Mouse (Mus musculus): ENCODE results near the gene A2ml1.

The A2ml1 gene

DNA sequence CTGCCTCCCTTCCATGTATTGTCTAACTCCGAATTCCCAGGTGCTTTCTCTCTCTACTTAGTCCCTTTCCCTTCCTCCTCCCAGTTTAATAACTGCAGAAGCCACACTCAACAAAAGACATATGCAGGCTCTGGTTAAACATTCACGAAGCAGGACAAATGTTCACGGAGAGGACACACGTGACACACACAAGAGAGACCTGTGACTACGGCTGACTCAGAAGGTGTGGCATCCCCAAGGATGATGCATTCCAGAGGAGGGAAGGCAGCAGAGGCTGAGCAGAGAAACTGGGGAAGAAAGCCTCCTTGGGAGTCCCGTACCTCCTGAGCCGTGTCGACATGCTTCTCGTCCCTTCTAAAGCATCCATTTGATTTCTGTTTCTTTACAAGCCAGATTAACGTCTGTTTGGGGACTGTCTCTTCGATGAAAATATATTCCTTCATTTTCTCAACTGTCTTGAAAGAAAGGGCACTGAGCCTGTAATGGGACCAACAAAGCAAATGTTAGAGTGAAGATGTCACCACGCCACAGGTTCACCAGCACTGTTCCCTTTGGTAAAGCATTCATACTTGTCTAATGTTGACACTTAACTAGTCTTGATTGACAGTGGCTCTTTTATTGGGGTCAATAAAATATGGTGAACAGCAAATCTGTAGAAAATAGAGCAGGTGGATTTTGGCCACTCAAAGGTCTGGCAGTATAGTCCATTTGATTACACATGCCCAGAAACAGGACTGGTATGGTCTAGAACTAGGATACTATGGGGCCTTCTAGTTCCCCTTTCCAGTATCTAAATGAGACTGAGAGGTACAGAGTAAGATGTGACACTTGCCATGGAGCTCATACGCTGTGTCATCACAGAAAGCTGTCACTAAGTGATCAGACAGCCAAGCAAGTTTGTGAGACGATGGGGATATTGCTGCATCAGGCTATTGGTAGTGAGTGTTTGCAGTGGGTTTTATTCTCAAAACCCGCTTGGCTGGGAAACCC lies 31.6 kb downstream of the A2ml1 start:
- no peak for DNase-seq (ENCODE audit: extremely low spot score, low spot score)

GRCm38 (mm10) chr6:128548532-128548931 lies 32.9 kb downstream of the A2ml1 start:
- DNase-seq (ENCODE audit: extremely low spot score, low spot score): no peak

GRCm38 (mm10) chr6:128545402-128545801 lies 36.0 kb downstream of the A2ml1 start:
- no peak for DNase-seq (ENCODE audit: extremely low spot score, low spot score)

DNA sequence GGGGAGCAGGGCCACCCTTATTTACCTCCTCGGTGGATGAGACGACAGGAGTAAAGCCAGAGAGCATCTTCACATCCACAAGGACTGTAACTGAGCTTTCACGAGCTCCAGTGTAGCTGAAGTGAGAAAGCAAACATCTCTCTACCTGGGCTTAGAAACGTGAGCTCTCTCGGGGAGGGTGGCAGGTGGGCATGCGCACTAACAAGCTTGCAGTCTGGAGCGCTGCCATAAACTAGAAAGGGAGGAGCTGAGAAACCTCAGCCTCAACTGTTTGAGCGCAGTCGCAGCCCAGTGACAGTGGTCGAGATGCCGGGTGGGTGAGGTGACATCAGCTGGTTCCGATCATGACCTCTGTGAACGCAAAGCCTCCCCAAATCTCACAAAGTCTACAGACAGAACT lies 38.2 kb downstream of the A2ml1 start:
- no peak for DNase-seq (ENCODE audit: extremely low spot score, low spot score)

GRCm38 (mm10) chr6:128535250-128535649 lies 46.2 kb downstream of the A2ml1 start:
- no peak for DNase-seq (ENCODE audit: extremely low spot score, low spot score)

DNA sequence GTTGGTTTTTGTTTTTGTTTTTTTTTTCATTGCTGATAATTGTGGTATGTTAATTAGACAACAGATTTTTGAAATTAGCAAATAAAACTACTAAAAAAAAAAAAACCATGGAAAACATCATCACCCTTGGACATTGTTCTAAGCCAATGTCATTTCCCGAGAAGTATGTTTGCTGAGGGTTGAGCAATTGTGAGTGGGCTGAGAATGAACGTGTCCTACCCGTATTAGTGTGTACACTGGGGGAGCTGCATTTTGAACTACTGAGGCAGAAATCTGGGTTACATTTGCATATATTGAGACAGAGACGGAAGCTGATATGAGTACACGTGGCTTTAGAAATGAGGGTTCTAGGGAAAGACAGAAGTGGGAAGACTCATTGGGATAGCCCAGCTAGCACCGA lies 48.1 kb downstream of the A2ml1 start:
- no peak for DNase-seq (ENCODE audit: extremely low spot score, low spot score)

DNA sequence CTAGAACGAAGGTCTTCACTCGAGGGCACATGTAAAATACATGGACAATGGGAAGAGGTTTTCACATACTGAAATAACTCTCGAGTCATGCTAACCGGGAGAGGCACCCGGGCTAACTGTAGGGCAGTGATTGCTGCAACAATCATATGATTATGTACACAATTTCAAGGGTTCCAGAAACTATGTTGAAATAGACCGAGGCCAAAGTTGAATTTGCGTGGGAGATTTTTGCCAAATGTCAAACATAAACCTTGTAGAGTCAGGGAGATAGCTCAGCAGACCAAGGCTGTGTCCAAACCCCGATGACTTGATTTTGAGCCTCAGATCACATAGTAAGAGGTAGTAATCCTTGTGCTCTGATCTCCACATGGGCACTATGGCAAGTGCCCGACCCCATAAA lies 48.7 kb downstream of the A2ml1 start:
- no peak for DNase-seq (ENCODE audit: extremely low spot score, low spot score)

GRCm38 (mm10) chr6:128528491-128528890 lies 52.9 kb downstream of the A2ml1 start:
- no peak for DNase-seq (ENCODE audit: extremely low spot score, low spot score)

GRCm38 (mm10) chr6:128527110-128527509 lies 54.3 kb downstream of the A2ml1 start:
- no peak for DNase-seq (ENCODE audit: extremely low spot score, low spot score)

GRCm38 (mm10) chr6:128526601-128527000 lies 54.8 kb downstream of the A2ml1 start, which contains the start of gene Pzp:
TSS of gene Pzp (minus strand) at chr6:128526720.
- no peak for DNase-seq (ENCODE audit: extremely low spot score, low spot score)

DNA sequence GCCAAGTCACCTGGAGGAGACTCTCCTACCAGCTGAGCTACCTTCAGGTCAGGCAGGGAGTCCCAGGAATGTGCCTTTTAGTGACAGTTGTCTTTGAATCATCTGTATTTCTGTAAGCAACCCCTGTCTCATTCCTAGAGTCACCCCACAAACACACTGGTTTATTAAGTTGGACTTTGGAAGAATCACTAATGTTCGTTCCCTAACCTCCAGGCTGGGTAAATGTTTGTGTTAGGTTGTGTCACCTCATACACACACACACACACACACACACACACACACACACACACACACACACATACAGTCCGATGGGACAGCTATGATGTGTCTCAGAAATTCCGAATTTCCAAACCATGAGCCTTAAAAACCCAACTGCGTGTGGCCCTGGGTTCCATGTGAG lies 55.6 kb downstream of the A2ml1 start:
- no peak for DNase-seq (ENCODE audit: extremely low spot score, low spot score)

GRCm38 (mm10) chr6:128523360-128523759 lies 58.0 kb downstream of the A2ml1 start:
- DNase-seq (ENCODE audit: extremely low spot score, low spot score): no peak

- DNase-seq (ENCODE audit: extremely low spot score, low spot score): no peak
Measured at GRCm38 (mm10) chr6:128519159-128519558, 62.2 kb downstream of the A2ml1 start.

- DNase-seq (ENCODE audit: extremely low spot score, low spot score): no peak
Measured at GRCm38 (mm10) chr6:128505676-128506236, 75.7 kb downstream of the A2ml1 start.

DNA sequence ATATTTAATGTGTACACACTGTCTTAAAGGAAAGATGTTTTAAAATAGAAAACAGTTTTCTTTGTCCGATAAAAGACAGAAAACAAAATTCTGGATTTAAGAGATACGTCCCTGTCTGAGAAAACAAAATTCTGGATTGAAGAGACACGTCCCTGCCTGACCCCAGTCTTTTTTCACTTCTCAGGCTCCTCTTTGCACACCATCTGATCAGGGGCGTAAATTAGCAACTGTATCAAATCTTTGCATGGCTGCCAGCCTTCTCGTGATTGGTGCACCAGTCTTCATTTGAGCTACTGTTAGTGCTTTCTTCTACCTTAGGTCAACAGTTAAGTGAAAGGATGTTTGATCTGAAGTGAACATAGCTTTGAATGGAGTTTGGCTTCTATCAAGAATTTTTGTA lies 76.7 kb downstream of the A2ml1 start:
- no peak for DNase-seq (ENCODE audit: extremely low spot score, low spot score)

GRCm38 (mm10) chr6:128495346-128495745 lies 86.1 kb downstream of the A2ml1 start:
- DNase-seq (ENCODE audit: extremely low spot score, low spot score): no peak

DNA sequence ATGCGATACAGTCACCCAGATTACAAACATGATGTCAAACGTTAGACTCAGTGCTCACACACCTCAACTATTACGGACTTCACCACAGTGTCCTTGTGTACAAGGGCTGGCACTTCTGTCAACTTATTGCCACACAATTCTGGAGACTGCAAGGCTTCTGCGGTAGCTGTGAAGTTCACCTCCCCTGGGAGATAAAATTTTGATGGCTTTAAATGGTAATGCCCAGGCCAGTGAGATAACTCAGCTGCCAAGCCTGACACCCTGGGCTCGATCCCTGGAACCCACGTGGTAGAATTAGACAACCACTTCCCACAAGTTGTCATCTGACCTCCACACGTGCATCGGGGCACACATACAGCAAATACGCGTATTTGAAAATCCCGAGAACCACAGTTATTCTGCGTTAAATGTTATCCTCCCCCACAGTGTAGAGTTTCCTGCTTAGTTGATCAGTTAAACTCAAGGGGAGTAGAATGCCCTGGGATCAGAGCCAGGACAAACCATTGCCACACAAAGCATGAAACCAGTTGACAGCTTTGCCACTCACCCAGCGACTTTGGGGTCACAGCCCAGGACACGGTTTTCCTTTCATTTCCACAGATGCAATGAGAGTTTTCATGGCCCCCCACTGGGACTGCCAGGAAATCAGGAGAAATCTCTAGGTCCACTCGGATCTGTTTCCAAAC lies 86.6 kb downstream of the A2ml1 start:
- no peak for DNase-seq (ENCODE audit: extremely low spot score, low spot score)

DNA sequence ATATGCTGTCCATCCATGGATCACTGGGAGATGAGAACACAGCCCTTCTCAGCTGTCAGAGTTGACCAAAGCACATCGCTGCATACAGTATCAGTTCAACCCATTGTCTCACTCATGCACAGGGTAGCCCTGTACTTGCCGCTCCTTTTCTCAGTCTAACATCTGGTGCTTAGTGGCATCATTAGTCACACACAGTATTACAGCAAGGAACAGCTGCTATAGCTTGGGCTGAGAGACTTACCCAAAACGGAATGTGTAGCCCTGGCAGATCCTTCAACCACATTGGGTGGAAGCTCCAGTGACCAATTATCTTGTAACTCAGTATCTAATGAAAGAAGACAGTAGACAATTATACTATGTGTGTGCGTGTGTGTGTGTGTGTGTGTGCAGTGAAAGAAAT lies 89.5 kb downstream of the A2ml1 start:
- no peak for DNase-seq (ENCODE audit: extremely low spot score, low spot score)

DNA sequence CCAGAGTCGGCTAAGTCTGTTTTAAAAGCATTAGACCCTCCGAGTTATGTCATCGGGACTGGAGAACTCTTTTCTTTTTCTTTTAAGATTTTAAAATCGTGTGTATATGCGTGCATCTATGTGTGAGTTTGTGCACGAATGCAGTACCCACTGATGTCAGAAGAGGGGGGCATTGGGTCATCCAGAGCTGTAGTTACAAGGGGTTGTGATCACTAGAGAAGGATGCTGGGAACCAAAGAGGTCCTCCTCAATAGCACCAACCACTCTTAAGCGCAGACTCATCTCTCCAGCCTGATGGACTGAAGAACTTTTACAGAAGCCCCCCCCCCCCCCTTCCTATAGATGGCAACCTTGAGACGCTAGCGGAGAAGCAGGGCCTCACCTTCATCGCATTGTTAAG lies 91.3 kb downstream of the A2ml1 start:
- DNase-seq (ENCODE audit: extremely low spot score, low spot score): no peak
